19 mouse cellular contexts compared by ENCODE assay signal in the genomic region with DNA sequence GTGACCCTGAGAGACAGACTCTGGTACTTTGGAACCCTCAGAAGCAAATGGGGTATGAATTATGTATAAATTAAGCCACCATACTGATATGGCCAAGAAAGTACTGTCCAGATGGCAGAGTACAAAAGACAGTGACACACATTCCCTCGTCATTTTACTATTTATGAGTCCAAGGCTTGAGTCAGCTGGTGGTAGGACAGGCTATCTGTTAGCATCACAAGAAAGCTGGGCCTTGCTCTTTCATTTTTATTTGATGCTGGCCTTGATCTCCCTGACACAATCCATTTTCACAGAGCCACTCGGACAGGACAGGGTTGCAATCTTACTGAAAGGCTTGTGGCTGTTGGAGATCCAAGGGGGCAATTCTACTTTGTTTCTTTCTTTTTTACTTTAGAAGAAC.
A peak's percentile ranks its signal among the peaks of the same experiment; 100 is the strongest.
DNase-seq lines count a peak whose midpoint lies in the region; TF ChIP-seq lines count a peak whose summit lies in the region.
"Had no signal": no experiment of that assay in that cellular context is flagged by ENCODE, and none has a peak within 500 bp of the region (broad histone marks: within the 10 kb centered on the region; RNA-seq: fewer than 3 reads in every experiment).

No protein-coding gene starts in this region.

- intact Hi-C loops in left cerebral cortex, adult 2 months (cut with DNase I): no loop called here
- intact Hi-C loops in left cerebral cortex, postnatal 25 days (cut with DNase I): no loop called here

- peaks cover 12% of the 10 kb centered on the region for H3K4me1 ChIP-seq in cortical plate, adult 2 months (ENCODE audit: control insufficient read depth, insufficient read depth, low read length)
- H3K4me1 ChIP-seq: embryonic facial prominence, embryonic 13.5 days; heart, embryonic 15.5 days; intestine, embryonic 15.5 days had no signal

- TF ChIP-seq CTCF in left cerebral cortex, adult 2 months (IDR thresholded peaks at IDR 0.05): no peak
- no peak for TF ChIP-seq CTCF in cortical plate, adult 2 months (IDR thresholded peaks at IDR 0.05; ENCODE audit: extremely low read depth, insufficient read depth, low read length)

- TF ChIP-seq POLR2A in cortical plate, adult 2 months (IDR thresholded peaks at IDR 0.05; ENCODE audit: extremely low read depth, insufficient read depth, low read length): no peak

- peak overlapping the region; percentile 10 for H3K27ac ChIP-seq in left cerebral cortex, adult 2 months
- H3K27ac ChIP-seq in cortical plate, adult 2 months (ENCODE audit: insufficient read depth, low read length): peak overlapping the region; percentile 40; the same call in 1 of the 2 replicates
- H3K27ac ChIP-seq: embryonic facial prominence, embryonic 13.5 days; forebrain, embryonic 12.5 days; heart, adult 2 months; heart, embryonic 15.5 days; hindbrain, embryonic 14.5 days; intestine, embryonic 15.5 days had no signal

- peak; percentile 32 for DNase-seq in adrenal gland, adult 8-10 months
- DNase-seq in adrenal gland, adult 18-20 months (ENCODE audit: low spot score in 2 of 2): no peak
- DNase-seq in left cerebral cortex, adult 2 months (ENCODE audit: extremely low spot score in 1 of 2, low spot score in 2 of 2): no peak
- no peak for DNase-seq in left cerebral cortex, postnatal 25 days (ENCODE audit: low spot score in 2 of 2)
- peak; percentile 32 for DNase-seq in adrenal gland, postnatal 14 days
- DNase-seq in B cell, adult 2 months: no peak
- DNase-seq: cerebellum, adult 11 months; cerebellum, adult 9-10 months; cerebellum, postnatal 25 days; gastrocnemius, postnatal 10 days; heart, adult 2 months; heart, postnatal 14 days; kidney, adult 18-20 months had no signal

- H3K4me3 ChIP-seq in left cerebral cortex, adult 2 months: no peak overlapping the region
- H3K4me3 ChIP-seq in cortical plate, adult 2 months (ENCODE audit: insufficient read depth, low read length): no peak overlapping the region
- H3K4me3 ChIP-seq: embryonic facial prominence, embryonic 13.5 days; forebrain, embryonic 12.5 days; heart, adult 2 months; heart, embryonic 15.5 days; intestine, embryonic 15.5 days had no signal

Comparison
In these comparisons a context has a peak if more than half of its experiments do, and no peak if none do; other contexts are left out.
1. DNase-seq: peak in adrenal gland, adult 8-10 months (single experiment) and adrenal gland, postnatal 14 days (single experiment); none in adrenal gland, adult 18-20 months (0 of 2), left cerebral cortex, adult 2 months (0 of 2), left cerebral cortex, postnatal 25 days (0 of 2) and B cell, adult 2 months (0 of 2).